Mouse (Mus musculus): Measurements from ENCODE around the gene Olfr1443. TPM values are rescaled to one million over a fixed set of nuclear protein-coding genes. Genes with fewer than 3 reads are reported as not detected.
"Not testable (repeated sequence)": the region's sequence is repeated elsewhere in the genome, so short reads cannot be mapped to it uniquely, and the experiment has no call there.

Olfr1443 gene
- not detected in 2 replicates for polyA plus RNA-seq (2014; fragmentation: Nextera tagmentation; extraction: Ambion mirVana)

DNA sequence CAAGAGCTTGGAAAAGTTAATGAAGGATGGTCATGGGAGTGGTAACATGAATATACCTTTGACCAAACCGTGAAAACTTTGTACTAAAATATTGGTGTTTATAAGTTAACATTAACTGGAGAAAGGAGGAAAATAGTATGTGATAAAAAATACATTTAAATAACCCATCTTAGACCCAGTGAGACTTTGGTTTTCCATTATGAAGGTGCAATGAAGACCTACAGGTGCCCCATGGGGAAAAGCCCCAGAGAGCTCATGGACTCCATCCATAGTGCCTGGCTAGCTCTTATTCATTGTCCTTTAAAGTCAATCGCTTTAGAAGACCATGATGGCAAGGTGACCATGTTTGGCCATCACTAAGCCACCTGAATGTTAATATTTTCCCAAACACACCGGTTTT, at the start of gene Olfr1443:
Gene Olfr1443 (plus strand): TSS at position 301 of the 400 bp plus-strand sequence.
- no peak for ATAC-seq (ENCODE audit: low FRiP score)
- Histone ChIP-seq H3K27ac (ENCODE audit: low read depth, low read length) (no peak within 1 kb of the TSS), H3K27me3 (ENCODE audit: control insufficient read depth, insufficient read depth, low read length) (no peaks in the 10 kb centered on the region), H3K4me1 (replicated peaks; ENCODE audit: control insufficient read depth, insufficient read depth, low read length) (no peaks in the 10 kb centered on the region), H3K4me3 (ENCODE audit: low read depth, low read length) (no peak within 1 kb of the TSS), H3K36me3 (ENCODE audit: control insufficient read depth, insufficient read depth, low read length) (no peaks in the 10 kb centered on the region), H3K4me2 (replicated peaks; ENCODE audit: low read depth, low read length) (no peak within 1 kb of the TSS), H3K9ac (ENCODE audit: low read depth, low read length) (no peak within 1 kb of the TSS), H3K9me3 (ENCODE audit: control insufficient read depth, low read length) (no peaks in the 10 kb centered on the region)
- 69% methylated on average over 3 of the region's 3 CpGs for WGBS
- DNase-seq (ENCODE audit: low spot score) = no peak

- Histone ChIP-seq H3K36me3 (ENCODE audit: control insufficient read depth, insufficient read depth, low read length) (no peaks in the 10 kb centered on the region), H3K4me2 (replicated peaks; ENCODE audit: low read depth, low read length) (no peak within 1 kb of the TSS), H3K27ac (ENCODE audit: low read depth, low read length) (no peak within 1 kb of the TSS), H3K4me1 (replicated peaks; ENCODE audit: control insufficient read depth, insufficient read depth, low read length) (no peaks in the 10 kb centered on the region), H3K27me3 (ENCODE audit: control insufficient read depth, insufficient read depth, low read length) (no peaks in the 10 kb centered on the region), H3K4me3 (ENCODE audit: low read depth, low read length) (no peak within 1 kb of the TSS), H3K9me3 (ENCODE audit: control insufficient read depth, low read length) (no peaks in the 10 kb centered on the region), H3K9ac (ENCODE audit: low read depth, low read length) (no peak within 1 kb of the TSS)
- DNase-seq (ENCODE audit: low spot score) = no peak
- no peak for ATAC-seq (ENCODE audit: low FRiP score)
- WGBS = 87% methylated on average over 4 of the region's 4 CpGs
Observed at GRCm38 (mm10) chr19:12633176-12633575, 44.7 kb upstream of the Olfr1443 start, which contains the start of gene Glyat. Glyat (plus strand) TSS chr19:12633308.

- 91% methylated on average over 3 of the region's 3 CpGs for WGBS
- no peaks in the 10 kb centered on the region for H3K4me1 ChIP-seq (replicated peaks; ENCODE audit: control insufficient read depth, insufficient read depth, low read length)
Observed at GRCm38 (mm10) chr19:12634259-12634658, 43.7 kb upstream of the Olfr1443 start.

GRCm38 (mm10) chr19:12634963-12635362, 42.9 kb upstream of the Olfr1443 start:
- WGBS = 93% methylated on average over 4 of the region's 4 CpGs
- Histone ChIP-seq H3K4me1 (replicated peaks; ENCODE audit: control insufficient read depth, insufficient read depth, low read length) (no peaks in the 10 kb centered on the region), H3K4me2 (replicated peaks; ENCODE audit: low read depth, low read length) (no peak overlapping the region), H3K9me3 (ENCODE audit: control insufficient read depth, low read length) (no peaks in the 10 kb centered on the region), H3K9ac (ENCODE audit: low read depth, low read length) (no peak overlapping the region), H3K36me3 (ENCODE audit: control insufficient read depth, insufficient read depth, low read length) (no peaks in the 10 kb centered on the region), H3K4me3 (ENCODE audit: low read depth, low read length) (no peak overlapping the region), H3K27ac (ENCODE audit: low read depth, low read length) (no peak overlapping the region), H3K27me3 (ENCODE audit: control insufficient read depth, insufficient read depth, low read length) (no peaks in the 10 kb centered on the region)
- ATAC-seq (ENCODE audit: low FRiP score) (no peak), DNase-seq (ENCODE audit: low spot score) (no peak)

More at GRCm38 (mm10) chr19:12634259-12634658, 43.7 kb upstream of the Olfr1443 start:
- Histone ChIP-seq H3K4me2 (replicated peaks; ENCODE audit: low read depth, low read length) (no peak overlapping the region), H3K9ac (ENCODE audit: low read depth, low read length) (no peak overlapping the region), H3K9me3 (ENCODE audit: control insufficient read depth, low read length) (no peaks in the 10 kb centered on the region), H3K4me3 (ENCODE audit: low read depth, low read length) (no peak overlapping the region), H3K36me3 (ENCODE audit: control insufficient read depth, insufficient read depth, low read length) (no peaks in the 10 kb centered on the region), H3K27ac (ENCODE audit: low read depth, low read length) (no peak overlapping the region), H3K27me3 (ENCODE audit: control insufficient read depth, insufficient read depth, low read length) (no peaks in the 10 kb centered on the region)
- DNase-seq (ENCODE audit: low spot score) = no peak
- no peak for ATAC-seq (ENCODE audit: low FRiP score)

DNA sequence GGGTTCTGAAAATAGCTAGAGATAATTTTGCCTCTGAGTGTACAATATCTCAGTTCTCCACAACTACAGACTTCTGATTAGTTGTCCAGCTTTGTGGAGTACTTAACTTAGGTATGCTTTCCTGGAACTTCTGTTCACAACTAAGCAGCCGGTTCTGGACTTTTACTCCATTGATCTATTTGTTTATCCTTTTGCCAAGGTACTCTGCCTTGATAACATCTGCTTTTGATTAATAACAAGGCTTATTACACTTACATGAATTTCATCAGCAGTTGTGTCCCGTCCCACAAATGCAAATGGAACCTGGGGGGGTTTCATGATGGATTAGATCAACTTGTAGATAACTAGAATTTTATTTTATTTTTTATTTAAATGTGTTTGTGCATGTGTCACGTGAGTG, 41.0 kb upstream of the Olfr1443 start:
- Histone ChIP-seq H3K4me1 (replicated peaks; ENCODE audit: control insufficient read depth, insufficient read depth, low read length) (no peaks in the 10 kb centered on the region), H3K9me3 (ENCODE audit: control insufficient read depth, low read length) (no peaks in the 10 kb centered on the region), H3K36me3 (ENCODE audit: control insufficient read depth, insufficient read depth, low read length) (no peaks in the 10 kb centered on the region), H3K9ac (ENCODE audit: low read depth, low read length) (no peak overlapping the region), H3K4me2 (replicated peaks; ENCODE audit: low read depth, low read length) (no peak overlapping the region), H3K4me3 (ENCODE audit: low read depth, low read length) (no peak overlapping the region), H3K27me3 (ENCODE audit: control insufficient read depth, insufficient read depth, low read length) (no peaks in the 10 kb centered on the region), H3K27ac (ENCODE audit: low read depth, low read length) (no peak overlapping the region)
- ATAC-seq (ENCODE audit: low FRiP score) = no peak
- no peak for DNase-seq (ENCODE audit: low spot score)
- 79% methylated on average over 3 of the region's 3 CpGs for WGBS

DNA sequence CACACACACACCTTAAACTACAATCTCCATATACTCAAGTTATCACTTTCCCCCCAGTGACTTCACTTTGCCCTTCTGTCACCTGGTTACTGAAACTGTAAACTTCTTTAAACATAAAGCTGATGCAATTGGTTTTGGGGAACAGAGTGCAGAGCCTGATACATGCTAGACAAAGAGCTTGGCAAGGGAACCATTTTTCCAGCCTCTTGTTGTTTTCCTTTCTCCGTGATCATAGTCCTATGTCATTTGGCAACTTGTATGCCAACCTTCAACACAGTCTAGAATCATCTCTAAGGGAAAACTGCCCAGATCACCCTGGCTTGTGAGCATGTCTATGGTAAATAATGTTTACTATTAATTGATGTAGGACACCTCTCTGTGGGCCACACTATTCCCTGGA, 39.9 kb upstream of the Olfr1443 start:
- Histone ChIP-seq H3K36me3 (ENCODE audit: control insufficient read depth, insufficient read depth, low read length) (no peaks in the 10 kb centered on the region), H3K4me3 (ENCODE audit: low read depth, low read length) (no peak overlapping the region), H3K27me3 (ENCODE audit: control insufficient read depth, insufficient read depth, low read length) (no peaks in the 10 kb centered on the region), H3K4me1 (replicated peaks; ENCODE audit: control insufficient read depth, insufficient read depth, low read length) (no peaks in the 10 kb centered on the region), H3K4me2 (replicated peaks; ENCODE audit: low read depth, low read length) (no peak overlapping the region), H3K9me3 (ENCODE audit: control insufficient read depth, low read length) (no peaks in the 10 kb centered on the region), H3K27ac (ENCODE audit: low read depth, low read length) (no peak overlapping the region), H3K9ac (ENCODE audit: low read depth, low read length) (no peak overlapping the region)
- WGBS = 85% methylated on average over 1 of the region's 1 CpGs
- DNase-seq (ENCODE audit: low spot score) (no peak), ATAC-seq (ENCODE audit: low FRiP score) (no peak)

GRCm38 (mm10) chr19:12649511-12649910, 28.4 kb upstream of the Olfr1443 start:
- Histone ChIP-seq H3K9me3 (ENCODE audit: control insufficient read depth, low read length) (no peaks in the 10 kb centered on the region), H3K36me3 (ENCODE audit: control insufficient read depth, insufficient read depth, low read length) (no peaks in the 10 kb centered on the region), H3K9ac (ENCODE audit: low read depth, low read length) (no peak overlapping the region), H3K27ac (ENCODE audit: low read depth, low read length) (no peak overlapping the region), H3K4me2 (replicated peaks; ENCODE audit: low read depth, low read length) (no peak overlapping the region), H3K4me3 (ENCODE audit: low read depth, low read length) (no peak overlapping the region), H3K4me1 (replicated peaks; ENCODE audit: control insufficient read depth, insufficient read depth, low read length) (no peaks in the 10 kb centered on the region), H3K27me3 (ENCODE audit: control insufficient read depth, insufficient read depth, low read length) (no peaks in the 10 kb centered on the region)
- ATAC-seq (ENCODE audit: low FRiP score) = no peak
- no peak for DNase-seq (ENCODE audit: low spot score)

DNA sequence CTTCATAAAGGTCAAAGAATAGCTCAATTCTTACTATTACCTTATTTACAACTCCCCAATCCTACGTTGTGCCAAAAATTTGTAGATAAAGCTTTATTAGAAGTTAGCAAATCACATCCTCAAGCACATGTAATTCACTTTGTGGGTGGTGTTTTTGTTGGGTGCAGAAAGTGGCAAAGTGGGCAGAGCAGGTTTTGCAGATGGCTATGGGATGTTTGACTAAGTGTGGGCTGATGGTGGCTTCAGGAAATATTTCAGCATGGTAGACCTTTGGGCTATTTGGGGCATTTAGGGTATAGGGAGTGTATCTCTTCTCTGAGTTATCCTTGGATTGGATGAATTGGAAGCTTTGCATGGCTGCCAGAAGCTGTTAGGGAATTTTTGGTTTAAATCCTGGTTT, 11.8 kb upstream of the Olfr1443 start:
- H3K9me3 ChIP-seq (ENCODE audit: control insufficient read depth, low read length) = no peaks in the 10 kb centered on the region
- no peaks in the 10 kb centered on the region for H3K4me1 ChIP-seq (replicated peaks; ENCODE audit: control insufficient read depth, insufficient read depth, low read length)
- DNase-seq (ENCODE audit: low spot score) (no peak), ATAC-seq (ENCODE audit: low FRiP score) (no peak)
- H3K9ac ChIP-seq (ENCODE audit: low read depth, low read length) = no peak overlapping the region
- H3K4me3 ChIP-seq (ENCODE audit: low read depth, low read length) = no peak overlapping the region
- H3K4me2 ChIP-seq (replicated peaks; ENCODE audit: low read depth, low read length) = no peak overlapping the region
- 85% methylated on average over 1 of the region's 1 CpGs for WGBS
- H3K27me3 ChIP-seq (ENCODE audit: control insufficient read depth, insufficient read depth, low read length) = no peaks in the 10 kb centered on the region
- H3K27ac ChIP-seq (ENCODE audit: low read depth, low read length) = no peak overlapping the region
- H3K36me3 ChIP-seq (ENCODE audit: control insufficient read depth, insufficient read depth, low read length) = no peaks in the 10 kb centered on the region

- H3K4me3 ChIP-seq (ENCODE audit: low read depth, low read length); DNase-seq (ENCODE audit: low spot score); H3K36me3 ChIP-seq (ENCODE audit: control insufficient read depth, insufficient read depth, low read length); H3K9ac ChIP-seq (ENCODE audit: low read depth, low read length); H3K4me2 ChIP-seq (replicated peaks; ENCODE audit: low read depth, low read length); H3K9me3 ChIP-seq (ENCODE audit: control insufficient read depth, low read length); H3K4me1 ChIP-seq (replicated peaks; ENCODE audit: control insufficient read depth, insufficient read depth, low read length); H3K27me3 ChIP-seq (ENCODE audit: control insufficient read depth, insufficient read depth, low read length); H3K27ac ChIP-seq (ENCODE audit: low read depth, low read length); ATAC-seq (ENCODE audit: low FRiP score): not testable (repeated sequence)
- WGBS = 95% methylated on average over 3 of the region's 3 CpGs
Observed at GRCm38 (mm10) chr19:12668601-12669000, 9.3 kb upstream of the Olfr1443 start.

All from hindbrain, embryonic 11.5 days (tissue).